Mouse (Mus musculus): Measurements from ENCODE around the gene Kcnj15.

Kcnj15 gene

GRCm38 (mm10) chr16:95292843-95293505, 35.6 kb downstream of the Kcnj15 start:
- peak; percentile 40 for DNase-seq (ENCODE audit: low read depth)

- DNase-seq (ENCODE audit: low read depth), result peak; percentile 38
These were observed 40.3 kb downstream of the Kcnj15 start for GRCm38 (mm10) chr16:95297651-95298050.

GRCm38 (mm10) chr16:95301667-95302066, 44.3 kb downstream of the Kcnj15 start:
- no peak for DNase-seq (ENCODE audit: low read depth)

GRCm38 (mm10) chr16:95303676-95304075, 46.3 kb downstream of the Kcnj15 start:
- peak; percentile 47 for DNase-seq (ENCODE audit: low read depth)

GRCm38 (mm10) chr16:95307823-95308360, 50.5 kb downstream of the Kcnj15 start:
- DNase-seq (ENCODE audit: low read depth), result no peak

- no peak for DNase-seq (ENCODE audit: low read depth)
These were observed 64.7 kb downstream of the Kcnj15 start for GRCm38 (mm10) chr16:95321945-95322625.

- no peak for DNase-seq (ENCODE audit: low read depth)
These were observed 74.8 kb downstream of the Kcnj15 start for GRCm38 (mm10) chr16:95332159-95332558.

- peak; percentile 92 for DNase-seq (ENCODE audit: low read depth)
These were observed 83.8 kb downstream of the Kcnj15 start for GRCm38 (mm10) chr16:95340885-95341791.

GRCm38 (mm10) chr16:95342030-95342429, 84.7 kb downstream of the Kcnj15 start:
- DNase-seq (ENCODE audit: low read depth), result peak; percentile 70

- no peak for DNase-seq (ENCODE audit: low read depth)
These were observed 87.6 kb downstream of the Kcnj15 start for GRCm38 (mm10) chr16:95344961-95345360.

GRCm38 (mm10) chr16:95345882-95346281, 88.5 kb downstream of the Kcnj15 start:
- peak; percentile 85 for DNase-seq (ENCODE audit: low read depth)

- DNase-seq (ENCODE audit: low read depth), result no peak
These were observed 89.8 kb downstream of the Kcnj15 start for GRCm38 (mm10) chr16:95347202-95347601.

GRCm38 (mm10) chr16:95348555-95348954, 91.2 kb downstream of the Kcnj15 start:
- peak; percentile 64 for DNase-seq (ENCODE audit: low read depth)

GRCm38 (mm10) chr16:95349344-95349743, 92.0 kb downstream of the Kcnj15 start:
- no peak for DNase-seq (ENCODE audit: low read depth)

GRCm38 (mm10) chr16:95349745-95350144, 92.4 kb downstream of the Kcnj15 start:
- no peak for DNase-seq (ENCODE audit: low read depth)

Data from induced T-regulatory cell, adult 2 months (primary cell).